Mouse (Mus musculus) cortical plate, adult 2 months (tissue): ENCODE data around the gene Synpo2.

Source experiments
- CTCF ChIP-seq: fragments of 200-500 bp; IDR thresholded peaks from 2 replicates; pipeline ENCODE4 v1.5.1; 2011; ENCODE audit warnings: mild to moderate bottlenecking, control low read depth, low read length; ENCODE audit not compliant: insufficient read depth; ENCODE audit errors: extremely low read depth
- POLR2A ChIP-seq: fragments of 200-500 bp; IDR thresholded peaks from 2 replicates; pipeline ENCODE4 v1.6.1; 2011; ENCODE audit warnings: mild to moderate bottlenecking, low read length, control low read depth; ENCODE audit not compliant: insufficient read depth; ENCODE audit errors: extremely low read depth

- TF ChIP-seq CTCF (no peak), POLR2A (no peak)
Measured at GRCm38 (mm10) chr3:123142298-123142697, 93.7 kb downstream of the Synpo2 start.
